Mouse (Mus musculus) layer of hippocampus, adult 11-12 months (tissue): Measurements from ENCODE around the gene Hist1h4f.
"Not testable (repeated sequence)": the region's sequence is repeated elsewhere in the genome, so short reads cannot be mapped to it uniquely, and the experiment has no call there.

Experiments used
- DNase-seq: peaks from one replicate; pipeline ENCODE4 v3.0.0; 2022; ENCODE audit warnings: low spot score

Gene Hist1h4f

GRCm38 (mm10) chr13:23576351-23576881 lies 25.0 kb upstream of the Hist1h4f start:
- no peak for DNase-seq

- not testable (repeated sequence) for DNase-seq
Measured at GRCm38 (mm10) chr13:23575864-23576313, 24.4 kb upstream of the Hist1h4f start.

DNA sequence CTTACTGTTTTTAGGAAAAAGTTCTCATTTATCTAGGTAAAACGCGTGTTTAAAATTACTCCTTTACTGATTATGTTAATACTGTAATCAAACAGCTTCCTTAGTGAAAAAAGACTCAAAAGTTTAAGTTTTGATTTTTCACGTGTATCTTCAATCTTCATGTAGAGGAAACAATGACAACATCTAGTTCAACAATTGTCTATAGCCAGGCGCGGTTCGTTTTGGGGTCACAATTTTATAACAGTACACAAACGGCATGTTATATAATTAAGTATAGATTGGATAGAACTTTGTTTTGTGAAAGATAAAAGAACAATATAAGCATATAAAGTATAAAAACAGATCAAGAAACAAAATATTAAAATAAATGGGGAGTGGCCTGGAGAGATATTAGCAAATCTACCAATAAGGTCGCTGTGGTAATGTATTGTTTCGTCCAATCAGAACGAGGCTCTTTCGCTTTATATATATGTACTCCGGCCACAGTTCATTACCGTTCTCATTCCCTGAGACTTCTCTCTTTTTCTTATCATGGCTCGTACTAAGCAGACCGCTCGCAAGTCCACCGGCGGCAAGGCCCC lies 23.9 kb upstream of the Hist1h4f start, which contains the start of gene Hist1h3d:
TSS of gene Hist1h3d (plus strand) at position 493 of the 581 bp plus-strand sequence.
- peak; percentile 72 for DNase-seq

DNA sequence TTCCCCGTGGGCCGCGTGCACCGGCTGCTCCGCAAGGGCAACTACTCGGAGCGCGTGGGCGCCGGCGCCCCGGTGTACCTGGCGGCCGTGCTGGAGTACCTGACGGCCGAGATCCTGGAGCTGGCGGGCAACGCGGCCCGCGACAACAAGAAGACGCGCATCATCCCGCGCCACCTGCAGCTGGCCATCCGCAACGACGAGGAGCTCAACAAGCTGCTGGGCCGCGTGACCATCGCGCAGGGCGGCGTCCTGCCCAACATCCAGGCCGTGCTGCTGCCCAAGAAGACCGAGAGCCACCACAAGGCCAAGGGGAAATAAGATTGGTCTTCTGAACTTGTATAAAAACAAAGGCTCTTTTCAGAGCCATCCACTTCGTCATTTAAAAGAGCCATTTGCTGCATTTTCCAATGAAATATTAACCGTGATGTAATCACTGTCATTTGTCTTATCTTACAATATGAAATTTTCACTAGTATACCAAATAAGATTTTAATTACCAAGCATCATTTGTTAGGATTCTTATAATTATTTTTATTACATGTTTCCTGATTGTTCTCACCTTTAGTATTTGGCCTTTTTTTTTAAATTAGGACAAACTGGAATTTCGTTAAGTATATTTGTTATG lies 23.2 kb upstream of the Hist1h4f start:
- not testable (repeated sequence) for DNase-seq

- DNase-seq, result peak; percentile 93
Measured at GRCm38 (mm10) chr13:23573898-23574524, 22.6 kb upstream of the Hist1h4f start, which contains the start of the genes Hist1h2bf and Hist1h2ad. TSS of gene Hist1h2bf (minus strand) at chr13:23574196. TSS of gene Hist1h2ad (plus strand) at chr13:23574381.

- not testable (repeated sequence) for DNase-seq
Measured at GRCm38 (mm10) chr13:23573034-23573897, 21.8 kb upstream of the Hist1h4f start.

DNA sequence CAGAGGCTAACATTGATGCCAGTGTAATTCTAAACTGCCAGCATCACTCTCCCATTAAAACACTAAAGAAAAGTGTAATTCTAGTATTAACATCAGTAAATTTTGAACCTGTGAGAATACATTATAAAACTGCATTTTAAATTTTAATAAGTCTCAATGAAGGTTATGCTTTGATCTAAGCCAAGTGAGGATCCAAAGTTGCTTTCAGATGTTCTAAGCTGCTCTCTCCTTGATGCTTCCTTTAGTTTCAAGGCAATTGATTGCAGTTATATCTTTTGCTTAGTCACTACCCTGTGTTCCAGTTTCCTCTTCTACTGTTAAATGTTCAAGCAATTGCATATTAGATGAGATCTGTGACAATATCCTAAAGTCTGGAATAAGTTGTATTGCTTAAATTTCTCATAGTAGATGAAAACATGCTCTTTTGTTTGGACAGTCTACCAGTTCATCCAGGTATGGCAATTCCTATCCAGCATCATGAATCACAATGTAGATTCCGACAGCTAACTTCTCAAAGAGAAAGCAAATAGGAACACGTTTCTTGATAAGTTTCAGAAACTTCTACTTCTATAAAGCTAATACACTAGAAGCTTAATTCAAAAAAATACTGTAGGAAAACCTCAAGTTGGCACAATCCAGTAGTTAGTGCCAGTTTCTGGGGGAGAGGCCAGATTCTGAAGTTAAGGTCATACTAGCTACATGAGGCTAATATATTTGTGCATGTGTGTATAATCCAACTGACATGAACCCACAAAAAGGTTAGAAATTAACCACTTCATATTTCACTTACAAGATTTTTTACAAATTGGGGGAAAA lies 21.0 kb upstream of the Hist1h4f start:
- DNase-seq, result no peak

GRCm38 (mm10) chr13:23571504-23572217 lies 20.2 kb upstream of the Hist1h4f start:
- not testable (repeated sequence) for DNase-seq

DNA sequence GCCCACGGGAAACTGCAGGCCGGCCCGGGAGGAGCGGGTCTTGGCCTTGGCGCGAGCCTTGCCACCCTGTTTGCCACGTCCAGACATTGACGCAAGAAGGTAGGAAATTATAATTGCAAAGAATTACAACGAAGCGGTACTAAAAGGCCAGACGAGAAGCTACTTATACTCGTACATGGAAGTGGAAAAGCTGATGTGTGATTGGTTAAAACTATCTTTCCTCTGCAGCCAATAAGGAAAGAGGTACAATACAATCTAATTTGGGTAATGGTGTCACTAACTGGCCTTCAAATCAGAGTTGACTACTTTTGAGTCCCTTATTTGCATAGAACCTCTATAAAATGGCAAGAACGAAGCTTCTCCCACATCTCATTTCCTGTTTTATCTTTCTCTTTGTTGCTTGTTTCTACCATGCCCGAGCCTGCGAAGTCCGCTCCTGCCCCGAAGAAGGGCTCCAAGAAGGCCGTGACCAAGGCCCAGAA lies 19.6 kb upstream of the Hist1h4f start, which contains the start of the genes Hist1h2ae and Hist1h2bg:
TSS of gene Hist1h2ae (minus strand) at position 199 of the 482 bp plus-strand sequence.
TSS of gene Hist1h2bg (plus strand) at position 375 of the 482 bp plus-strand sequence.
- DNase-seq, result peak; percentile 78

GRCm38 (mm10) chr13:23570261-23571021 lies 19.0 kb upstream of the Hist1h4f start:
- DNase-seq, result not testable (repeated sequence)

DNA sequence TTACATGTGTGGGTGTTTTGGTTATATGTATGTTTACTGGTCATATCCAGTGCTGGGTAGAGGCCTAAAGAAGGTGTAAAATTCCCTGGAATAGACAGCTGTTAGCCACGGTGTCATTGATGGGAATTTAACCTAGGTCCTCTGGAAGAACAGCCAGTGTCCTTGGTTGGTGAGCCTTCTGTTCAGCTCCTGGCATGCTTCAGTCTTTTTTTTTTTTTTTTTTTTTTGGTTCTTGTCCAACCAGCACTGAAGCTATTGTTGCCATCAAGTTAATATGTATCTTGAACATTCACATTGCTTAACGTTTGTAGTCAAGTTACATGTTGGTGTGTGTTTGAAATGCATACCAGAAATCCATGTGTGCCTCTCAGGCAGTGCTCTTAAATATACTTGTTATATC lies 13.0 kb upstream of the Hist1h4f start:
- DNase-seq, result no peak

GRCm38 (mm10) chr13:23562699-23563462 lies 11.4 kb upstream of the Hist1h4f start:
- peak; percentile 43 for DNase-seq

DNA sequence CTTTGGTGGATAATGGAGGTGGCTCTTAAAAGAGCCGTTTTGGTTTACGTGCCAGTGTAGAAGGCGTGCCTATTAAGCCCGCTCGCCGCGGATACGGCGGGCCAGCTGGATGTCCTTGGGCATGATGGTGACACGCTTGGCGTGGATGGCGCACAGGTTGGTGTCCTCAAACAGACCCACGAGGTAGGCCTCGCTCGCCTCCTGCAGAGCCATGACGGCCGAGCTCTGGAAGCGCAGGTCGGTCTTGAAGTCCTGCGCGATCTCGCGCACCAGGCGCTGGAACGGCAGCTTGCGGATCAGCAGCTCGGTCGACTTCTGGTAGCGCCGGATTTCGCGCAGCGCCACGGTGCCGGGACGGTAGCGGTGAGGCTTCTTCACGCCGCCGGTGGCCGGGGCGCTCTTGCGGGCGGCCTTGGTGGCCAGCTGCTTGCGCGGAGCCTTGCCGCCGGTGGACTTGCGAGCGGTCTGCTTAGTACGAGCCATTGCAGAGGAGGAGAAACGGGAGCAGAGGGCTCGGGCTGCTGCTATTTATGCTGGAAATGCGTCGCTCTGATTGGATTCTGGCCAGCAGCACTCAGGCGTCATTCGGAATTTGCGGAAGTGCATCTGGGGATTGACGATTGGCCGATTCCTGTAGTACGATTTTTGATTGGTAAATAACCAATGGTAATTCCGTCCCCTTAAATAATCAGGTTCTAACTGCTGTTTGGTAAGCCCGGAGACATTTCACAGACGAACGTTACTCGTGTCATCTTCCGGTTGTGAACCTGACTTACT lies 10.6 kb upstream of the Hist1h4f start, which contains the start of gene Hist1h3e:
TSS of gene Hist1h3e (minus strand) at position 487 of the 777 bp plus-strand sequence.
- peak; percentile 96 for DNase-seq

DNA sequence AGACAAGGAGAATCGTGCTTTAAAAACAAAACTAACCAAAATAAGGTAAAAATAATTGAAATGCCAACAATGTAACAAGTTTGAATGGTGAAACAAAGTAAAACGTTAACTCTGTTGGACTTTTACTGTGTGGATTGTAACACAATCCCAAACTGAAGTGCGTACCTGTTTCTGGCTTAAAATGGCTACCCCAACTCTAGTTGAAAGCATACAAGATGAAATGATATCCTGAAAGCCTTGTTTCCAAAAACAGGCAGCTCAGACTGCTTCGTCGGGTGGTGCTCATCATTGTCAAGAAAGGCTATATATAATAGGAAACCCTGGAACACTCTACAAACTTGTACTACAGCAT lies 10.1 kb upstream of the Hist1h4f start:
- not testable (repeated sequence) for DNase-seq

DNA sequence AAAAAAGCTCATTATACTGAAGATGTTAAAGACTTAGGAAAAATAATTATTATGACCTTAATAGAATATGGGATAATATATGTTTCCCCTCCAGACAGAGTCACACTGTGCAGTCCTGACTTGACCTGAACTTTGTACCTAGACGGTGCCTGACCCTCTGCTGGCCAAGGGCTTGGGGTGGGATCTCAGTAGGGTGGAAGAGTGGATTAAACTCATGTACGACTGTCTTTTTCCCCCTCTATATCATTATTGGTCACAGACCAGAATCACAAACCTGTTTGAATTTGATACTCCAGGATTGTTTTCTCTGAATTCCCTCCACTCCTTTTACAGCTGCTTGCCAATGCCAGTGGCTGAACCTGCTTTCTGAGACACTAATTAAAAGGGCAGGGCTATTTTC lies 9.3 kb upstream of the Hist1h4f start:
- not testable (repeated sequence) for DNase-seq

GRCm38 (mm10) chr13:23556906-23557305 lies 5.5 kb upstream of the Hist1h4f start:
- DNase-seq, result no peak

DNA sequence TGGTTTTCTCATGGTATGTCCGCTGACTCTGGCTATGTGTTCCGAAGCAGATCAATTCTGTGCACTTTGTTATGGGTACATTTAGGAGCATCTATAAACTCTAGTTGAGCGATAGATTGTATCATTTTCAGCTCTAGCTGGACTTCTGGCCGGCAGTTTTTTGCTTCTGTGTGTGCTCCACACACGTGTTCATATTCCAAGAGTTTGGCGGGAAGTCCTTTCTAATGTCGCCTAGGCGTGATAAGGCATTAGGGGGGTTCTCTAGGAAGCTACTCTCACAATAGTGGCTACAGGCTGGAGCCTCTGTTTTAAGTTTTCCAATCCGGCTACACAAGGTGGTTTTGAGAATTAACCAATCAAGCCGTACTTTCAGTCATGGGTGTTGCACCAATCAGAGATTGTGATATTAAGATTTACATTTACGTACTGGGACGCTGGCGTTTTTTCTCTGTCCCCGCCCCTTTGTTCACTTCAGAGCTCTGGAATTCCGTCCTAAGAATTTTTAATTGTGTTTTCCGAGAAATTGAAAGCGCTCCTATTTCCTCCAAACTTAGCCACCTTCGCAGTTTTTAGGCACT lies 4.5 kb upstream of the Hist1h4f start:
- DNase-seq, result peak; percentile 76
